Mouse (Mus musculus) myocyte (in vitro differentiated cells): Measurements from ENCODE around the gene Mgat2.

ENCODE experiments used
- CEBPB ChIP-seq: IDR thresholded peaks from 2 replicates; pipeline ENCODE4 v1.6.1; 2011; ENCODE audit warnings: mild to moderate bottlenecking, moderate library complexity; ENCODE audit not compliant: poor library complexity, insufficient read depth, severe bottlenecking
- MAX ChIP-seq: IDR thresholded peaks from one replicate; pipeline ENCODE4 v1.6.1; 2011; ENCODE audit warnings: low read depth, mild to moderate bottlenecking, control low read depth
- POLR2A ChIP-seq: IDR thresholded peaks from one replicate; pipeline ENCODE4 v1.6.1; 2011; ENCODE audit warnings: low read depth, mild to moderate bottlenecking, control low read depth, moderate library complexity; ENCODE audit not compliant: insufficient read length
- TCF3 ChIP-seq: IDR thresholded peaks from one replicate; pipeline ENCODE4 v1.6.1; 2011; ENCODE audit warnings: low read depth, control low read depth; ENCODE audit not compliant: insufficient read length
- USF1 ChIP-seq: IDR thresholded peaks from one replicate; pipeline ENCODE4 v1.6.1; 2011; ENCODE audit warnings: low read depth, mild to moderate bottlenecking, control low read depth, moderate library complexity

GRCm38 (mm10) chr12:69157107-69157506 lies 26.9 kb upstream of the Mgat2 start:
- no peak for TF ChIP-seq CEBPB
- TF ChIP-seq POLR2A = no peak
- no peak for TF ChIP-seq TCF3
- TF ChIP-seq MAX = no peak
- no peak for TF ChIP-seq USF1
